Mouse (Mus musculus) liver, postnatal 0 days (tissue): ENCODE measurements around the gene Bnip1.

Source experiments
- CTCF ChIP-seq: sonication (generic); IDR thresholded peaks from 2 replicates; pipeline ENCODE4 v1.5.1; 2016; ENCODE audit warnings: antibody characterized with exemption, low read depth
- EP300 ChIP-seq: IDR thresholded peaks from 2 replicates; pipeline ENCODE4 v1.6.1; 2016; ENCODE audit warnings: antibody characterized with exemption, low read depth, mild to moderate bottlenecking

DNA sequence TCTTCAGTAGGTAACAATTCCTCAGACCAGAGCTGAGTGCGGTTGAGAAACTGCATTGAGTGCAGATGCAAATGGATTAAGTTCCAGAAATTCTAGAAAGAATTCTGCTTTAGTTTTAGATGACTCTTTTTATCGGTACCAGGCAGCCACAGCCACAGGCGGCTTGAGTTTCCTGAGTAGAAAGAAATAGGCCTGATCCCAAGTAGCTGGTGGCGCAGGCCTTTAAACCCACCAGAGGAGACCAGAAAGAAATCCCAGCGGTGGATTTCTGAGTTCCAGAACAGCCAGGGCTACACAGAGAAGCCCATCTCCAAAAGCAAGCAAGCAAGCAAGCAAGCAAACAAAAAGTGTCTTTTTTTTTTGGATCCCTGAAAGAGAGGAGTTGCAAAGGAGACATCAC is 55.5 kb downstream of the Bnip1 start:
- TF ChIP-seq EP300 (no peak), CTCF (no peak)
